Mouse (Mus musculus) testis, adult 2 months (tissue): ENCODE results near the gene Xylt1.

Experiments used
- CTCF ChIP-seq: fragments of 200-500 bp; IDR thresholded peaks from 2 replicates; pipeline ENCODE4 v1.5.1; 2012; ENCODE audit warnings: low read depth, mild to moderate bottlenecking, inconsistent platforms, low read length, moderate library complexity; ENCODE audit not compliant: control insufficient read depth, insufficient read depth, insufficient replicate concordance
- POLR2A ChIP-seq: fragments of 200-500 bp; IDR thresholded peaks from 2 replicates; pipeline ENCODE4 v1.6.1; 2012; ENCODE audit warnings: low read depth, mild to moderate bottlenecking, inconsistent platforms, low read length, moderate library complexity; ENCODE audit not compliant: control insufficient read depth

- no peak for TF ChIP-seq CTCF
- no peak for TF ChIP-seq POLR2A
Observed at GRCm38 (mm10) chr7:117380036-117380417, 752 bp upstream of the Xylt1 start.
